Mouse (Mus musculus) small intestine, adult 2 months (tissue): ENCODE measurements around the gene Pi4k2a.

Source experiments
- CTCF ChIP-seq: fragments of 200-500 bp; IDR thresholded peaks from 2 replicates; pipeline ENCODE4 v1.5.1; 2012; ENCODE audit warnings: low read depth, mild to moderate bottlenecking, control low read depth, inconsistent platforms, low read length, moderate library complexity, mixed read lengths; ENCODE audit not compliant: insufficient replicate concordance, insufficient read length; ENCODE audit errors: extremely low read depth
- POLR2A ChIP-seq: fragments of 200-500 bp; IDR thresholded peaks from 2 replicates; pipeline ENCODE4 v1.6.1; 2012; ENCODE audit warnings: low read depth, mild to moderate bottlenecking, control low read depth, inconsistent platforms, low read length, moderate library complexity

- no peak for TF ChIP-seq CTCF
- no peak for TF ChIP-seq POLR2A
Observed at GRCm38 (mm10) chr19:42056719-42057409, 33.4 kb upstream of the Pi4k2a start.
